Mouse (Mus musculus) testis, adult 2 months (tissue): ENCODE results near the gene Ttpal.

Experiments
- CTCF ChIP-seq: fragments of 200-500 bp; IDR thresholded peaks from 2 replicates; pipeline ENCODE4 v1.5.1; 2012; ENCODE audit warnings: low read depth, mild to moderate bottlenecking, inconsistent platforms, low read length, moderate library complexity; ENCODE audit not compliant: control insufficient read depth, insufficient read depth, insufficient replicate concordance
- POLR2A ChIP-seq: fragments of 200-500 bp; IDR thresholded peaks from 2 replicates; pipeline ENCODE4 v1.6.1; 2012; ENCODE audit warnings: low read depth, mild to moderate bottlenecking, inconsistent platforms, low read length, moderate library complexity; ENCODE audit not compliant: control insufficient read depth

- TF ChIP-seq POLR2A (no peak), CTCF (no peak)
Measured at GRCm38 (mm10) chr2:163636057-163636456, 33.9 kb downstream of the Ttpal start.
